Mouse (Mus musculus): Measurements from ENCODE around the gene Asgr1. TPM values are rescaled to one million over a fixed set of nuclear protein-coding genes. Genes with fewer than 3 reads are reported as not detected.

The Asgr1 gene
- polyA plus RNA-seq, 1 experiment from 2014 or later = 0.88 TPM

MicroRNAs within 50 kb of the gene (microRNA counts, 519-probe panel; counts per million panel counts)
- microRNA mmu-miR-324-3p (31.2 counts per million), microRNA mmu-miR-324-5p (5,137 counts per million, percentile 60 among the panel's probes with 10 or more counts)

Small RNA genes within 50 kb of the gene (microRNA-seq; reads per million reads assigned to microRNA genes)
- 7,311 reads per million, percentile 89 among the genes with 10 or more reads in this experiment for gene Mir324 (ENCODE audit: insufficient number of aligned reads)

Other genes starting within 250 kb of the Asgr1 start
- gene Tmem102, start 248.5 kb upstream of the Asgr1 start, polyA plus RNA-seq (2014; fragmentation: Nextera tagmentation; extraction: Ambion mirVana) = 0.32 and 0.65 TPM in 2 replicates
- gene Gm39566, start 238.8 kb upstream of the Asgr1 start, polyA plus RNA-seq (2014; fragmentation: Nextera tagmentation; extraction: Ambion mirVana) = not detected in 2 replicates
- not detected in 2 replicates for gene Spem2, start 235.6 kb upstream of the Asgr1 start, polyA plus RNA-seq (2014; fragmentation: Nextera tagmentation; extraction: Ambion mirVana)
- 0.53 TPM in 1 of 2 replicates, not detected in the other for gene Spem1, start 231.9 kb upstream of the Asgr1 start, polyA plus RNA-seq (2014; fragmentation: Nextera tagmentation; extraction: Ambion mirVana)
- gene Nlgn2, start 216.3 kb upstream of the Asgr1 start, polyA plus RNA-seq (2014; fragmentation: Nextera tagmentation; extraction: Ambion mirVana) = 11.0 and 11.1 TPM in 2 replicates
- 250 and 283 TPM in 2 replicates for gene Tmem256, start 215.6 kb upstream of the Asgr1 start, polyA plus RNA-seq (2014; fragmentation: Nextera tagmentation; extraction: Ambion mirVana)
- gene Plscr3, start 207.7 kb upstream of the Asgr1 start, polyA plus RNA-seq (2014; fragmentation: Nextera tagmentation; extraction: Ambion mirVana) = 64.6 and 71.9 TPM in 2 replicates
- 0.73 TPM in 2 replicates for gene Tnk1, start 195.4 kb upstream of the Asgr1 start, polyA plus RNA-seq (2014; fragmentation: Nextera tagmentation; extraction: Ambion mirVana)
- gene Tmem95, start 176.1 kb upstream of the Asgr1 start, polyA plus RNA-seq (2014; fragmentation: Nextera tagmentation; extraction: Ambion mirVana) = 0.40 TPM in 1 of 2 replicates, not detected in the other
- gene Kctd11, start 172.7 kb upstream of the Asgr1 start, polyA plus RNA-seq (2014; fragmentation: Nextera tagmentation; extraction: Ambion mirVana) = 2.9 and 3.0 TPM in 2 replicates
- 0.52 and 0.75 TPM in 2 replicates for gene Acap1, start 158.5 kb upstream of the Asgr1 start, polyA plus RNA-seq (2014; fragmentation: Nextera tagmentation; extraction: Ambion mirVana)
- 17.2 and 17.6 TPM in 2 replicates for gene 2810408A11Rik, start 153.1 kb upstream of the Asgr1 start, polyA plus RNA-seq (2014; fragmentation: Nextera tagmentation; extraction: Ambion mirVana)
- gene Neurl4, start 153.0 kb upstream of the Asgr1 start, polyA plus RNA-seq (2014; fragmentation: Nextera tagmentation; extraction: Ambion mirVana) = 16.4 and 23.0 TPM in 2 replicates
- 99.2 and 106 TPM in 2 replicates for gene Gps2, start 140.2 kb upstream of the Asgr1 start, polyA plus RNA-seq (2014; fragmentation: Nextera tagmentation; extraction: Ambion mirVana)
- gene Eif5a, start 132.1 kb upstream of the Asgr1 start, polyA plus RNA-seq (2014; fragmentation: Nextera tagmentation; extraction: Ambion mirVana) = 2,045 and 2,063 TPM in 2 replicates
- gene Ybx2, start 118.3 kb upstream of the Asgr1 start, polyA plus RNA-seq (2014; fragmentation: Nextera tagmentation; extraction: Ambion mirVana) = 7.1 and 10.1 TPM in 2 replicates
- gene Slc2a4, start 105.9 kb upstream of the Asgr1 start, polyA plus RNA-seq (2014; fragmentation: Nextera tagmentation; extraction: Ambion mirVana) = 13.7 and 14.8 TPM in 2 replicates
- 3.2 and 6.4 TPM in 2 replicates for gene Cldn7, start 89.3 kb upstream of the Asgr1 start, polyA plus RNA-seq (2014; fragmentation: Nextera tagmentation; extraction: Ambion mirVana)
- 20.4 and 28.0 TPM in 2 replicates for gene Ctdnep1, start 72.9 kb upstream of the Asgr1 start, polyA plus RNA-seq (2014; fragmentation: Nextera tagmentation; extraction: Ambion mirVana)
- gene Elp5, start 71.6 kb upstream of the Asgr1 start, polyA plus RNA-seq (2014; fragmentation: Nextera tagmentation; extraction: Ambion mirVana) = 144 and 156 TPM in 2 replicates
- gene Gabarap, start 62.9 kb upstream of the Asgr1 start, polyA plus RNA-seq (2014; fragmentation: Nextera tagmentation; extraction: Ambion mirVana) = 472 and 477 TPM in 2 replicates
- gene Phf23, start 58.3 kb upstream of the Asgr1 start, polyA plus RNA-seq (2014; fragmentation: Nextera tagmentation; extraction: Ambion mirVana) = 61.4 and 63.0 TPM in 2 replicates
- 43.9 and 47.6 TPM in 2 replicates for gene Dvl2, start 53.5 kb upstream of the Asgr1 start, polyA plus RNA-seq (2014; fragmentation: Nextera tagmentation; extraction: Ambion mirVana)
- 44.0 and 47.6 TPM in 2 replicates for gene Acadvl, start 38.7 kb upstream of the Asgr1 start, polyA plus RNA-seq (2014; fragmentation: Nextera tagmentation; extraction: Ambion mirVana)
- 18.2 and 21.5 TPM in 2 replicates for gene Dlg4, start 37.1 kb upstream of the Asgr1 start, polyA plus RNA-seq (2014; fragmentation: Nextera tagmentation; extraction: Ambion mirVana)
- not detected in 2 replicates for gene Asgr2, start 38.6 kb downstream of the Asgr1 start, polyA plus RNA-seq (2014; fragmentation: Nextera tagmentation; extraction: Ambion mirVana)
- gene Mgl2, start 76.2 kb downstream of the Asgr1 start, polyA plus RNA-seq (2014; fragmentation: Nextera tagmentation; extraction: Ambion mirVana) = not detected in 2 replicates
- gene Clec10a, start 102.1 kb downstream of the Asgr1 start, polyA plus RNA-seq (2014; fragmentation: Nextera tagmentation; extraction: Ambion mirVana) = 0.44 TPM in 1 of 2 replicates, not detected in the other
- 0.91 and 1.0 TPM in 2 replicates for gene Slc16a11, start 158.7 kb downstream of the Asgr1 start, polyA plus RNA-seq (2014; fragmentation: Nextera tagmentation; extraction: Ambion mirVana)
- gene Slc16a13, start 167.0 kb downstream of the Asgr1 start, polyA plus RNA-seq (2014; fragmentation: Nextera tagmentation; extraction: Ambion mirVana) = 14.6 and 15.8 TPM in 2 replicates
- 4.9 and 6.8 TPM in 2 replicates for gene Bcl6b, start 175.7 kb downstream of the Asgr1 start, polyA plus RNA-seq (2014; fragmentation: Nextera tagmentation; extraction: Ambion mirVana)
- 202 and 223 TPM in 2 replicates for gene 0610010K14Rik, start 183.8 kb downstream of the Asgr1 start, polyA plus RNA-seq (2014; fragmentation: Nextera tagmentation; extraction: Ambion mirVana)
- gene Gm21988, start 185.7 kb downstream of the Asgr1 start, polyA plus RNA-seq (2014; fragmentation: Nextera tagmentation; extraction: Ambion mirVana) = 9.8 and 9.9 TPM in 2 replicates
- gene Rnasek, start 185.8 kb downstream of the Asgr1 start, polyA plus RNA-seq (2014; fragmentation: Nextera tagmentation; extraction: Ambion mirVana) = 97.8 and 110 TPM in 2 replicates
- gene Alox12, start 201.3 kb downstream of the Asgr1 start, polyA plus RNA-seq (2014; fragmentation: Nextera tagmentation; extraction: Ambion mirVana) = 2.5 and 2.7 TPM in 2 replicates

Measured in forebrain, embryonic 11.5 days (tissue).